Mouse (Mus musculus) cerebellum, postnatal 10 days (tissue): Measurements from ENCODE around the gene Olfr1032.
"Not testable (repeated sequence)": the region's sequence is repeated elsewhere in the genome, so short reads cannot be mapped to it uniquely, and the experiment has no call there.

Source experiments
- DNase-seq, 2 experiments: peaks; one replicate each; pipeline ENCODE4 v3.0.0; 2021; ENCODE audit warnings: mixed read lengths in 2 of 2

Olfr1032 gene

DNA sequence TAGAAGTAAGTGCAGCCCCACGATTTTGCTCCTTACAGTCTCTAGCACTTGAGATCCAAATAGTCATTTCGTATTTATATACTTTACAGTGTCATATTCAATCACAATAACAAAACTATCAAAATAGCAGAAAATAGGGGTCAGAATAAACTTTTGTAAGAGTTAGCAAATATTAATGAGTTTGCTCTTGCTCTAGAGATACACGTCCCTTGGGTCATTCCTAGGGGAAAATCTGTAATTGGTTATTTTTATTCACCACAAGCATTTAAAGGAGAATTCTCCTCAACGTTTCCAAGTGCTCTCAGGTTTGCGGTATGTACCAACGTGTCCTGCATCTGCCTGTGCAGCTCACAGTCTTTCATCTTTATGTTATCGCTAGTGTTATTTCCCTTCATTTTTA lies at the start of gene Olfr1032:
Gene Olfr1032, plus strand, starts transcription at position 301 of the 400 bp plus-strand sequence.
- no peak for DNase-seq

DNA sequence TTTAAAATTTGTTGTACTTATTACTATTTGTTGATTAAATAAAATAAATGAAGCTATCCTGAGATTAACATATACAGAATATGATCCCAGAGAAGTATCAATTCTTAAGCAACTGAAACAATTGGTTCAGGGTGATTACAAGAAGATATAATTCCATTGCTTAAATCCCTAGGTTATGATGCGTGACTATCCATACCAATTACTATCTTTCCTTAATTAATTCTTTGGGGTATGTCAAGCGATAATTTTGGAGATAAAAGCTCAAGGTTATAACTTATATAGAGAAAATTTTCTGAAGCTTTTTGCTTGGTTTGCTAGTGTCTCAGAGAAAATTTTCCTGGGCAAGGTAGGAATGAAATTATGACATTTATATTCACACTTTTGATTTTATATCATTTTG lies 31.7 kb upstream of the Olfr1032 start, which contains the start of gene Olfr1029:
Gene Olfr1029, plus strand, starts transcription at position 301 of the 400 bp plus-strand sequence.
- no peak for DNase-seq

DNA sequence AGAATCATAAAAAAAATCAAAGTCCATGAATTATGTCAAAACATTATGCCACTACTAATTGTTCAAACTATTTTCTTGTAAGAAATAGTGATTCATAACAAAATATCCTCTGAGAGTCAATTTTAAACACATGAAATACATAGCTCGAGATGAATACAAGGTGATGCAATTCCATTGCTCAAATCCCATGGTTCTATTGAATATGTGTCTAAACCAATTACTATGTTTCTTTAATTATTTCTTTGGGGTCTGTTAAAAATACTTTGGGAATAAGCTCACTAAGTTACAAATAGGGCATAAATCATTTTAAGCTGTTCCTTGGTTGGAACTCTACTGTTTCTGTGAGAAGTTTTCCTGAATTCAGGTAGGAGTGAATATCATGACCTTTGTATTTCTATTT lies 26.4 kb upstream of the Olfr1032 start, which contains the start of gene Olfr1030:
Gene Olfr1030, plus strand, starts transcription at position 301 of the 400 bp plus-strand sequence.
- no peak for DNase-seq

DNA sequence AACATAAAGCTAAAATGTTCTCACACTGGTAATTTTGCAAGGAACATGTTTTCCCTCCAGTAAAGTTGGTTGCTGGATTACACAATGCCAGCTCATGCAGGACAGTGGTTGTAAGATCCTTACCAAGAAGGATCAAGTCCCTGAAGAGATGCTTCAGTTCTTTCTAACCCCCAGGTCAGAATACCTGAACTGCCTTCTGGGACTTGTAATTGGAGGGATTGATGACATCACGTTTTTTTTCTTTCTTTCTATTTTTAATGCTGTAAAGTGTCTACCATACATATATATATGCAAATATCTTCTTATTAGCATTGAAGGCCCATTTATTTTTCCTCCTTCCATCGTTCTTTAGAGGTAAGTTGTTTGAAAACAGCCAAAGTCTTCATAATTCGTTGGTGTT lies 15.3 kb upstream of the Olfr1032 start, which contains the start of gene Olfr1031:
Gene Olfr1031, plus strand, starts transcription at position 301 of the 400 bp plus-strand sequence.
- no peak for DNase-seq

DNA sequence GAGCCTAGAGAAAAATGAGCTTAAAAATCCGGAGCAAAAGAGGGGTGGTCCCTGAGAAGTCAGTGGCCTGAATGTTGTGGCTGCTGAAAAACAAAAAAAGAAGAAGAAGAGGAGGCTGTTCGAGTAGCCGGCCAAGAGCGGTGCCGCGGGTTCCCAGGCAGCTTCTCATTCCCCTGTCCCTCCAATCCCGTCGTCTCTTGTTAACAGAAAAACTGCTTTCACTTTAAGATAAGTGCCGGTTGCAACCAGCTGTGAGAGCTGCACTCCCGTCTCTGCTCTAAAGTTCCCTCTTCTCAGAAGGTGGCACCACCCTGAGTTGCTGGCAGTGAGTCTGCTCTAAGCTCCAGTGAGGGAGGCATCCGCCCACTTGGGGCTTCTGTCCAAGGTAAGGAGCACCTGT lies 15.1 kb downstream of the Olfr1032 start, which contains the start of gene Olfr1033:
Gene Olfr1033, plus strand, starts transcription at position 228 of the 400 bp plus-strand sequence.
- DNase-seq, result peak in 1 of 2 experiments; percentile 3

DNA sequence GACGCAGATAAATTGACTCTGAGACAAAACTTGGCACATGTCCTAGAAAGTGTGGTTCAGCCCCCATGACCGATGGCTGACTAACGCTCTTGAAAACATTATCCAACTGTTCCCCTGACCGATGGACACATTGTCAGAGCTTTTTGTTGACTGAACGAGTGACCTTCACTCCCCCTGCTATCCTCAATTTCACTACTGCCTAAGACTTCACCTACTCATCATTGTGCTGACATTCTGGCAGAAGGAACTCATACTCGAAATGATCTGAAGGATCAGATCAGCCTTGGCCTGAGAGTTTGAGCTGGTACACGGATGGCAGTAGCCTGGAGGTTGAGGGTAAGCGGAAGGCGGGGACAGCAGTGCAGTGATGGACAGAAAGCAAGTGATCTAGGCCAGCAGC lies 16.2 kb downstream of the Olfr1032 start:
- DNase-seq, result not testable (repeated sequence)

DNA sequence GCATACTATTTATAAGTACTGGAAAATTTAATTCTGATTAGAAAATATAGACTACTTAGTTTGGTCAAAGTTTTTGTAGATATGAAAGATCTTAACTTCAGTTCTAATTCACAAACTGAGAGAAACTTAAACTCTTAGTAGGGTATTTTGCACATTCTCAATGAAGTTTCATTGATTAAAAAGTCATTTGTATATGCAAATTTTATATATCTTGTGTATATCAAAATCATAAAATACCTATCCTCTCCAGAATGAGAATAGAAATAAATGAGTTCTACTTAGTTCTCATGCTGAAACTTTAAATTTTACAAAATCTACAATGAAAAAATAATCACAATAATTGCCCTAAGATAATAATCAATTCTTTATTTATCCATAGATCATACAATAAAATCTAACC lies 40.2 kb downstream of the Olfr1032 start, which contains the start of gene Olfr1034:
Gene Olfr1034, plus strand, starts transcription at position 301 of the 400 bp plus-strand sequence.
- DNase-seq, result no peak

DNA sequence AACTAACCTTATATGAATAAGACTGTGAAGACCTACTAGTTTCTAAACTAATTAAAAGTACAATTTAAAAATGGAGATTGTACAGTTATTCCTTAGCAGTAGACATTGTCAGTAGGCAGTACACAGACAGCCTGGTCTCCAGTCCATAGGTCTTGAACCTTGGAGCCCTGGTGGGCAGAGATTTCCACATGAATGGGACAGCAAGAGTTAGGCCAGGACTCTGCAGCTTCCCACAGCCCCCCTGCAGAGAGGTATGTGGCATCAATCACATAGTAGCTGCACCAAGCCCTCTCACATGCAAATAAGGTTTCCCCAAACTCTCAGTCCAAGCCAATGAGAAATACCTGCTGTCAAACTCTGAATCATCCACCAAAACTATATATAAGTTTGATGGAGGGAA lies 45.4 kb downstream of the Olfr1032 start:
- DNase-seq, result not testable (repeated sequence)
